Mouse (Mus musculus) stomach, postnatal 0 days (tissue): ENCODE data around the gene Lnpep. TPM values are rescaled to one million over a fixed set of nuclear protein-coding genes. Genes with fewer than 3 reads are reported as not detected.

ENCODE experiments used
- ATAC-seq: fragments of 200-750 bp; cut with Nextera tagmentation; 2 replicates; pipeline ENCODE4 v1.8.0; 2017; ENCODE audit not compliant: low FRiP score, low TSS enrichment
- DNase-seq: peaks from one replicate; pipeline ENCODE4 v3.0.0-alpha.2; 2016; ENCODE audit warnings: low spot score
- H3K27ac ChIP-seq: fragments of 300-500 bp; sonication (generic); replicated peaks from 2 replicates; pipeline ENCODE4 v1.5.1; 2014; ENCODE audit warnings: mild to moderate bottlenecking, control low read depth
- H3K27me3 ChIP-seq: fragments of 300-500 bp; sonication (generic); 2 replicates; pipeline ENCODE4 v1.6.1; 2014; ENCODE audit warnings: low read length; ENCODE audit not compliant: control insufficient read depth, insufficient read depth
- H3K36me3 ChIP-seq: fragments of 300-500 bp; sonication (generic); 2 replicates; pipeline ENCODE4 v1.6.1; 2014; ENCODE audit warnings: low read length, mixed read lengths; ENCODE audit not compliant: control insufficient read depth, insufficient read depth
- H3K4me1 ChIP-seq: fragments of 300-500 bp; sonication (generic); replicated peaks from 2 replicates; pipeline ENCODE4 v1.6.1; 2014; ENCODE audit warnings: antibody characterized with exemption; ENCODE audit not compliant: control insufficient read depth, insufficient read depth
- H3K4me2 ChIP-seq: fragments of 300-500 bp; sonication (generic); replicated peaks from 2 replicates; pipeline ENCODE4 v1.6.1; 2014; ENCODE audit warnings: low read depth, mild to moderate bottlenecking, control low read depth, moderate library complexity
- H3K4me3 ChIP-seq: fragments of 300-500 bp; sonication (generic); 2 replicates; pipeline ENCODE4 v1.5.1; 2014; ENCODE audit warnings: low read depth, low read length, control low read depth
- H3K9ac ChIP-seq: fragments of 300-500 bp; sonication (generic); 2 replicates; pipeline ENCODE4 v1.6.1; 2014; ENCODE audit warnings: mild to moderate bottlenecking, low read length, control low read depth, mixed read lengths
- H3K9me3 ChIP-seq: fragments of 300-500 bp; sonication (generic); 2 replicates; pipeline ENCODE4 v1.6.1; 2016; ENCODE audit warnings: low read length; ENCODE audit not compliant: control insufficient read depth
- CTCF ChIP-seq: IDR thresholded peaks from 2 replicates; pipeline ENCODE4 v1.5.1; 2016; ENCODE audit warnings: antibody characterized with exemption, low read depth, mild to moderate bottlenecking, moderate library complexity
- EP300 ChIP-seq: optimal IDR thresholded peaks from 2 replicates; pipeline ENCODE3; 2016; ENCODE audit warnings: antibody characterized with exemption
- WGBS: fragments of 180-500 bp; shearing (Covaris S2); extraction: QIAGEN DNeasy Blood & Tissue Kit; methylation state at CpG from one replicate; pipeline ENCODE4 v1.1.7; 2014; 5-methylcytosine and 5-hydroxymethylcytosine counted together
- polyA plus RNA-seq: library from polyadenylated mRNA; unstranded; fragments of >200 nt; fragmentation: Nextera tagmentation; extraction: Ambion mirVana; gene quantifications from 2 replicates; pipeline ENCODE4 v1.2.1, GENCODE M21; 2015

Gene Lnpep
- polyA plus RNA-seq, 1 experiment from 2014 or later: 5.0 TPM

- H3K9ac ChIP-seq: no peak overlapping the region
- H3K4me3 ChIP-seq: no peak overlapping the region
- no peak overlapping the region for H3K4me2 ChIP-seq
- no peaks in the 10 kb centered on the region for H3K9me3 ChIP-seq
- H3K27ac ChIP-seq: no peak overlapping the region
- no peaks in the 10 kb centered on the region for H3K4me1 ChIP-seq
- TF ChIP-seq EP300: no peak
- TF ChIP-seq CTCF: no peak
- H3K27me3 ChIP-seq: no peaks in the 10 kb centered on the region
- H3K36me3 ChIP-seq: no peaks in the 10 kb centered on the region
- DNase-seq (no peak), ATAC-seq (no peak)
- 83% methylated on average over 7 of the region's 7 CpGs for WGBS
These were observed 37.4 kb downstream of the Lnpep start for GRCm38 (mm10) chr17:17587333-17588047.

GRCm38 (mm10) chr17:17585115-17585514 lies 39.7 kb downstream of the Lnpep start:
- 79% methylated on average over 4 of the region's 4 CpGs for WGBS
- H3K4me3 ChIP-seq: no peak overlapping the region
- ATAC-seq (no peak), DNase-seq (no peak)
- no peak overlapping the region for H3K4me2 ChIP-seq
- H3K4me1 ChIP-seq: no peaks in the 10 kb centered on the region
- H3K9ac ChIP-seq: no peak overlapping the region
- no peaks in the 10 kb centered on the region for H3K9me3 ChIP-seq
- no peaks in the 10 kb centered on the region for H3K27me3 ChIP-seq
- H3K27ac ChIP-seq: no peak overlapping the region
- TF ChIP-seq EP300 (no peak), CTCF (no peak)
- no peaks in the 10 kb centered on the region for H3K36me3 ChIP-seq

GRCm38 (mm10) chr17:17583896-17584295 lies 41.0 kb downstream of the Lnpep start:
- TF ChIP-seq CTCF: peak; percentile 13; the same call in 1 of the 2 replicates
- TF ChIP-seq EP300: no peak
- WGBS: 48% methylated on average over 2 of the region's 2 CpGs
- H3K36me3 ChIP-seq: 0 out of 2 replicates have a peak, but pooled peaks cover 2% of the 10 kb centered on the region
- H3K9me3 ChIP-seq: no peaks in the 10 kb centered on the region
- no peaks in the 10 kb centered on the region for H3K4me1 ChIP-seq
- H3K4me3 ChIP-seq: no peak overlapping the region
- H3K27ac ChIP-seq: no peak overlapping the region
- no peak for DNase-seq
- no peak for ATAC-seq
- H3K4me2 ChIP-seq: no peak overlapping the region
- H3K9ac ChIP-seq: no peak overlapping the region
- H3K27me3 ChIP-seq: no peaks in the 10 kb centered on the region

GRCm38 (mm10) chr17:17581234-17581633 lies 43.6 kb downstream of the Lnpep start:
- Histone ChIP-seq H3K27me3 (no peaks in the 10 kb centered on the region), H3K9me3 (no peaks in the 10 kb centered on the region), H3K9ac (no peak overlapping the region), H3K4me2 (no peak overlapping the region), H3K27ac (no peak overlapping the region), H3K4me3 (no peak overlapping the region), H3K4me1 (no peaks in the 10 kb centered on the region), H3K36me3 (0 out of 2 replicates have a peak, but pooled peaks cover 4% of the 10 kb centered on the region)
- TF ChIP-seq CTCF: no peak
- no peak for TF ChIP-seq EP300
- 85% methylated on average over 3 of the region's 3 CpGs for WGBS
- DNase-seq: no peak
- no peak for ATAC-seq

- H3K4me1 ChIP-seq: no peaks in the 10 kb centered on the region
- no peak overlapping the region for H3K4me2 ChIP-seq
- H3K27me3 ChIP-seq: no peaks in the 10 kb centered on the region
- TF ChIP-seq EP300 (no peak), CTCF (no peak)
- DNase-seq (no peak), ATAC-seq (no peak)
- H3K4me3 ChIP-seq: no peak overlapping the region
- 0 out of 2 replicates have a peak, but pooled peaks cover 10% of the 10 kb centered on the region for H3K36me3 ChIP-seq
- WGBS: 84% methylated on average over 9 of the region's 9 CpGs
- no peak overlapping the region for H3K27ac ChIP-seq
- H3K9ac ChIP-seq: no peak overlapping the region
- H3K9me3 ChIP-seq: no peaks in the 10 kb centered on the region
These were observed 48.5 kb downstream of the Lnpep start for GRCm38 (mm10) chr17:17576399-17576798.

- Histone ChIP-seq H3K4me2 (no peak overlapping the region), H3K4me1 (no peaks in the 10 kb centered on the region), H3K4me3 (no peak overlapping the region), H3K9me3 (no peaks in the 10 kb centered on the region), H3K27me3 (no peaks in the 10 kb centered on the region), H3K36me3 (0 out of 2 replicates have a peak, but pooled peaks cover 4% of the 10 kb centered on the region), H3K9ac (no peak overlapping the region), H3K27ac (no peak overlapping the region)
- TF ChIP-seq CTCF: peak; percentile 72
- no peak for TF ChIP-seq EP300
- no peak for DNase-seq
- ATAC-seq: no peak
- 48% methylated on average over 3 of the region's 3 CpGs for WGBS
These were observed 57.8 kb downstream of the Lnpep start for GRCm38 (mm10) chr17:17567071-17567470.
